Mouse (Mus musculus): Measurements from ENCODE around the gene Nav2. TPM values are rescaled to one million over a fixed set of nuclear protein-coding genes. Genes with fewer than 3 reads are reported as not detected.

The Nav2 gene
- total and polyA plus RNA-seq, 3 experiments: 2.0 to 2.7 TPM; not detected in 1

DNA sequence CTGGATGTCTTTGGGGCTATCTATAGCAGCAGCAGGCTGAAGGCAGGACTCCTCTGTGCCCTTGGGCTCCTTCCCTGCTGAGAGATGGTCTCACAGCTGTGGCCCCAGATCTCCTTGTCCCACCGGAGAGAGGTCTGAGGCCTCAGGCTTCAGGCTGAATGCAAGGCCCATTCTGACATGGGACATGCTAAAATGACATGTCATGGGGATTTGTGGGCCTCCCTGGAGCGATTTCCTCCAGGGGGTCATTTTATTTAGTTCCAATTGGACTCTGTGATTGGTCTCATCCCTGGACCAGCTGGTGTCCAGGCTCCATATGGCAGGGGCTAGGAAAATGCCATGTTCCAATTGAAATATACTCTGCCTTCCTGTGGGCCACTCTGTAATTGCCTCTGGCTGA, 197.0 kb downstream of the Nav2 start:
- Histone ChIP-seq H3K36me3 (ENCODE audit: control insufficient read depth in 1 of 2, insufficient read depth in 2 of 2, low read length in 2 of 2) (no peaks in the 10 kb centered on the region), H3K9me3 (replicated peaks; ENCODE audit: insufficient read depth, low read length) (no peaks in the 10 kb centered on the region), H3K79me2 (ENCODE audit: control insufficient read depth, insufficient read depth, low read length, poor library complexity) (no peaks in the 10 kb centered on the region), H3K4me3 (ENCODE audit: control insufficient read depth in 1 of 2, insufficient read depth in 1 of 2, low read depth in 2 of 2, low read length in 2 of 2) (no peak overlapping the region), H3K9ac (ENCODE audit: control insufficient read depth, low read depth, low read length, poor library complexity, severe bottlenecking) (no peak overlapping the region), H3K27me3 (ENCODE audit: control insufficient read depth in 1 of 2, insufficient read depth in 2 of 2, low read length in 2 of 2) (no peaks in the 10 kb centered on the region; a peak in 2 of 4 replicates), H3K27ac (ENCODE audit: control insufficient read depth, low read depth, low read length) (no peak overlapping the region), H3K4me1 (ENCODE audit: control insufficient read depth in 1 of 2, insufficient read depth in 2 of 2, low read length in 2 of 2) (no peaks in the 10 kb centered on the region)
- TF ChIP-seq ELF1 (IDR thresholded peaks at IDR 0.05; ENCODE audit: low read depth, low read length) (no peak), MAZ (IDR thresholded peaks at IDR 0.05; ENCODE audit: low read depth, low read length) (no peak), CTCF (IDR thresholded peaks at IDR 0.05 in 2 of 3, conservative IDR thresholded peaks at IDR 0.05 in 1 of 3; ENCODE audit: control insufficient read depth in 1 of 3, insufficient read depth in 1 of 3, low read depth in 2 of 3, low read length in 3 of 3, poor library complexity in 1 of 3, severe bottlenecking in 1 of 3) (no peak), POLR2A (IDR thresholded peaks at IDR 0.05; ENCODE audit: control insufficient read depth in 1 of 2, insufficient read depth in 1 of 2, low read depth in 1 of 2, low read length in 2 of 2, poor library complexity in 1 of 2) (no peak), ZMIZ1 (IDR thresholded peaks at IDR 0.05; ENCODE audit: low read depth, low read length) (no peak), MYC (IDR thresholded peaks at IDR 0.05; ENCODE audit: low read depth, low read length) (no peak), MAFK (IDR thresholded peaks at IDR 0.05; ENCODE audit: borderline replicate concordance, low read depth, low read length) (no peak), E2F4 (IDR thresholded peaks at IDR 0.05; ENCODE audit: borderline replicate concordance, low read depth, low read length) (no peak), MAX (IDR thresholded peaks at IDR 0.05; ENCODE audit: low read length) (no peak), HCFC1 (IDR thresholded peaks at IDR 0.05; ENCODE audit: low read depth, low read length) (no peak), SIN3A (IDR thresholded peaks at IDR 0.05; ENCODE audit: low read length) (no peak), POLR2AphosphoS2 (IDR thresholded peaks at IDR 0.05; ENCODE audit: low read length) (no peak)
- no peak for DNase-seq (ENCODE audit: low read depth, low spot score)

DNA sequence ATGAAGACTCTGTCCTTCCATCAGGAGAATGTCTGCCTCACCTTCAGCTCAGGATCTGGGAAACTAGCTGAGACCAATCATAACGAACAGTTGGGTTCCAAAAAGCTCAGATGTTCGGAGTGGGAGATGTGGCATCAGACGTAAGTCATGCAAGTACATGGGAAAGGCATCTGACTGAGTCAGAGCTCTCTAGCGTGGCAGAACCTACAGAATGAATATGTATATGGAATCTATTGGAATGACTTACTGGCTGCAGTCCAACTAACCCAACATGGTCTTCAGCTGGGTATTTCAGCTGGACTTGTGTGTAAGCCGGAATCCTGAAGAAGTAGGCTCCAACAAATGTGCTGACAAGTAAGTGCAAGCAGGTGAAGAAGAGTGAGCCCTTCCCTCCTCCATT, 199.6 kb downstream of the Nav2 start:
- Histone ChIP-seq H3K9me3 (replicated peaks; ENCODE audit: insufficient read depth, low read length) (no peaks in the 10 kb centered on the region), H3K27ac (ENCODE audit: control insufficient read depth, low read depth, low read length) (no peak overlapping the region), H3K4me3 (ENCODE audit: control insufficient read depth in 1 of 2, insufficient read depth in 1 of 2, low read depth in 2 of 2, low read length in 2 of 2) (no peak overlapping the region), H3K4me1 (ENCODE audit: control insufficient read depth in 1 of 2, insufficient read depth in 2 of 2, low read length in 2 of 2) (no peaks in the 10 kb centered on the region), H3K36me3 (ENCODE audit: control insufficient read depth in 1 of 2, insufficient read depth in 2 of 2, low read length in 2 of 2) (no peaks in the 10 kb centered on the region), H3K9ac (ENCODE audit: control insufficient read depth, low read depth, low read length, poor library complexity, severe bottlenecking) (no peak overlapping the region), H3K27me3 (ENCODE audit: control insufficient read depth in 1 of 2, insufficient read depth in 2 of 2, low read length in 2 of 2) (no peaks in the 10 kb centered on the region; a peak in 2 of 4 replicates), H3K79me2 (ENCODE audit: control insufficient read depth, insufficient read depth, low read length, poor library complexity) (no peaks in the 10 kb centered on the region)
- TF ChIP-seq ELF1 (IDR thresholded peaks at IDR 0.05; ENCODE audit: low read depth, low read length) (no peak), NRF1 (IDR thresholded peaks at IDR 0.05; ENCODE audit: insufficient read depth, low read depth, low read length, poor library complexity, severe bottlenecking) (no peak), CHD1 (IDR thresholded peaks at IDR 0.05; ENCODE audit: low read depth, low read length) (no peak), MAX (IDR thresholded peaks at IDR 0.05; ENCODE audit: low read length) (no peak), MEF2A (IDR thresholded peaks at IDR 0.05; ENCODE audit: extremely low read depth, insufficient replicate concordance, low read depth, low read length, poor library complexity, severe bottlenecking) (no peak), HCFC1 (IDR thresholded peaks at IDR 0.05; ENCODE audit: low read depth, low read length) (no peak), GATA1 (IDR thresholded peaks at IDR 0.05; ENCODE audit: low read depth, low read length) (no peak), EP300 (IDR thresholded peaks at IDR 0.05; ENCODE audit: low read depth in 1 of 2, low read length in 2 of 2) (no peak), TCF12 (IDR thresholded peaks at IDR 0.05; ENCODE audit: low read depth, low read length) (no peak)
- DNase-seq (ENCODE audit: low read depth, low spot score): no peak

Measured in MEL (cell line).